Mouse (Mus musculus): ENCODE results near the gene Esrrb. TPM values are rescaled to one million over a fixed set of nuclear protein-coding genes. Genes with fewer than 3 reads are reported as not detected.

Gene Esrrb
- polyA plus RNA-seq, 1 experiment, result not detected

- H3K4me1 ChIP-seq (ENCODE audit: control insufficient read depth, insufficient read depth, low read length), result peaks cover 3% of the 10 kb centered on the region; the same call in 1 of the 2 replicates
- H3K4me3 ChIP-seq (ENCODE audit: insufficient read depth, low read depth, low read length), result no peak overlapping the region
- TF ChIP-seq CTCF (IDR thresholded peaks at IDR 0.05; ENCODE audit: insufficient read depth, low read depth, low read length) (no peak), POLR2A (IDR thresholded peaks at IDR 0.05; ENCODE audit: insufficient read depth, low read depth, low read length) (no peak)
- no peak overlapping the region for H3K27ac ChIP-seq (ENCODE audit: insufficient read depth, low read depth, low read length)
- 70% methylated on average over 6 of the region's 6 CpGs for WGBS
These were observed 1.5 kb upstream of the Esrrb start for GRCm38 (mm10) chr12:86359406-86359805.

- Histone ChIP-seq H3K4me1 (ENCODE audit: control insufficient read depth, insufficient read depth, low read length) (peaks cover 3% of the 10 kb centered on the region; the same call in 1 of the 2 replicates), H3K27ac (ENCODE audit: insufficient read depth, low read depth, low read length) (no peak overlapping the region), H3K4me3 (ENCODE audit: insufficient read depth, low read depth, low read length) (no peak overlapping the region)
- 89% methylated on average over 8 of the region's 8 CpGs for WGBS
- TF ChIP-seq CTCF (IDR thresholded peaks at IDR 0.05; ENCODE audit: insufficient read depth, low read depth, low read length) (no peak), POLR2A (IDR thresholded peaks at IDR 0.05; ENCODE audit: insufficient read depth, low read depth, low read length) (no peak)
These were observed 1.0 kb upstream of the Esrrb start for GRCm38 (mm10) chr12:86359873-86360272.

- WGBS, result 57% methylated on average over 5 of the region's 5 CpGs
- TF ChIP-seq CTCF (IDR thresholded peaks at IDR 0.05; ENCODE audit: insufficient read depth, low read depth, low read length) (no peak), POLR2A (IDR thresholded peaks at IDR 0.05; ENCODE audit: insufficient read depth, low read depth, low read length) (no peak)
These were observed 3.4 kb downstream of the Esrrb start for GRCm38 (mm10) chr12:86364285-86364684.

GRCm38 (mm10) chr12:86364756-86365155, 3.8 kb downstream of the Esrrb start:
- Histone ChIP-seq H3K4me1 (ENCODE audit: control insufficient read depth, insufficient read depth, low read length) (peaks cover 3% of the 10 kb centered on the region; the same call in 1 of the 2 replicates), H3K27ac (ENCODE audit: insufficient read depth, low read depth, low read length) (no peak overlapping the region), H3K4me3 (ENCODE audit: insufficient read depth, low read depth, low read length) (no peak overlapping the region)
- TF ChIP-seq POLR2A (IDR thresholded peaks at IDR 0.05; ENCODE audit: insufficient read depth, low read depth, low read length) (no peak), CTCF (IDR thresholded peaks at IDR 0.05; ENCODE audit: insufficient read depth, low read depth, low read length) (no peak)
- WGBS, result 53% methylated on average over 5 of the region's 5 CpGs

More at GRCm38 (mm10) chr12:86364285-86364684, 3.4 kb downstream of the Esrrb start:
- Histone ChIP-seq H3K4me3 (ENCODE audit: insufficient read depth, low read depth, low read length) (no peak overlapping the region), H3K27ac (ENCODE audit: insufficient read depth, low read depth, low read length) (no peak overlapping the region), H3K4me1 (ENCODE audit: control insufficient read depth, insufficient read depth, low read length) (peaks cover 3% of the 10 kb centered on the region; the same call in 1 of the 2 replicates)

- Histone ChIP-seq H3K27ac (ENCODE audit: insufficient read depth, low read depth, low read length) (no peak overlapping the region), H3K4me3 (ENCODE audit: insufficient read depth, low read depth, low read length) (no peak overlapping the region), H3K4me1 (ENCODE audit: control insufficient read depth, insufficient read depth, low read length) (no peaks in the 10 kb centered on the region)
- no peak for TF ChIP-seq POLR2A (IDR thresholded peaks at IDR 0.05; ENCODE audit: insufficient read depth, low read depth, low read length)
- no peak for TF ChIP-seq CTCF (IDR thresholded peaks at IDR 0.05; ENCODE audit: insufficient read depth, low read depth, low read length)
- WGBS, result 57% methylated on average over 17 of the region's 17 CpGs
These were observed 9.9 kb downstream of the Esrrb start for GRCm38 (mm10) chr12:86370611-86371383.

GRCm38 (mm10) chr12:86374286-86374685, 13.4 kb downstream of the Esrrb start:
- TF ChIP-seq POLR2A (IDR thresholded peaks at IDR 0.05; ENCODE audit: insufficient read depth, low read depth, low read length), result no peak
- no peak for TF ChIP-seq CTCF (IDR thresholded peaks at IDR 0.05; ENCODE audit: insufficient read depth, low read depth, low read length)
- Histone ChIP-seq H3K4me1 (ENCODE audit: control insufficient read depth, insufficient read depth, low read length) (no peaks in the 10 kb centered on the region), H3K27ac (ENCODE audit: insufficient read depth, low read depth, low read length) (no peak overlapping the region), H3K4me3 (ENCODE audit: insufficient read depth, low read depth, low read length) (no peak overlapping the region)
- WGBS, result 91% methylated on average over 8 of the region's 8 CpGs

GRCm38 (mm10) chr12:86379672-86380213, 18.8 kb downstream of the Esrrb start:
- H3K27ac ChIP-seq (ENCODE audit: insufficient read depth, low read depth, low read length), result no peak overlapping the region
- H3K4me3 ChIP-seq (ENCODE audit: insufficient read depth, low read depth, low read length), result no peak overlapping the region
- H3K4me1 ChIP-seq (ENCODE audit: control insufficient read depth, insufficient read depth, low read length), result peaks cover 7% of the 10 kb centered on the region
- WGBS, result 27% methylated on average over 15 of the region's 15 CpGs
- TF ChIP-seq POLR2A (IDR thresholded peaks at IDR 0.05; ENCODE audit: insufficient read depth, low read depth, low read length) (no peak), CTCF (IDR thresholded peaks at IDR 0.05; ENCODE audit: insufficient read depth, low read depth, low read length) (no peak)

- no peak overlapping the region for H3K27ac ChIP-seq (ENCODE audit: insufficient read depth, low read depth, low read length)
- WGBS, result 36% methylated on average over 6 of the region's 6 CpGs
- H3K4me1 ChIP-seq (ENCODE audit: control insufficient read depth, insufficient read depth, low read length), result peaks cover 7% of the 10 kb centered on the region
- H3K4me3 ChIP-seq (ENCODE audit: insufficient read depth, low read depth, low read length), result no peak overlapping the region
- no peak for TF ChIP-seq POLR2A (IDR thresholded peaks at IDR 0.05; ENCODE audit: insufficient read depth, low read depth, low read length)
- no peak for TF ChIP-seq CTCF (IDR thresholded peaks at IDR 0.05; ENCODE audit: insufficient read depth, low read depth, low read length)
These were observed 22.9 kb downstream of the Esrrb start for GRCm38 (mm10) chr12:86383803-86384202.

GRCm38 (mm10) chr12:86387671-86388270, 26.9 kb downstream of the Esrrb start:
- H3K27ac ChIP-seq (ENCODE audit: insufficient read depth, low read depth, low read length), result no peak overlapping the region
- TF ChIP-seq CTCF (IDR thresholded peaks at IDR 0.05; ENCODE audit: insufficient read depth, low read depth, low read length) (no peak), POLR2A (IDR thresholded peaks at IDR 0.05; ENCODE audit: insufficient read depth, low read depth, low read length) (no peak)
- no peak overlapping the region for H3K4me3 ChIP-seq (ENCODE audit: insufficient read depth, low read depth, low read length)
- WGBS, result 83% methylated on average over 10 of the region's 10 CpGs
- no peaks in the 10 kb centered on the region for H3K4me1 ChIP-seq (ENCODE audit: control insufficient read depth, insufficient read depth, low read length)
